8 mouse cellular contexts compared by ENCODE assay signal in the genomic region with DNA sequence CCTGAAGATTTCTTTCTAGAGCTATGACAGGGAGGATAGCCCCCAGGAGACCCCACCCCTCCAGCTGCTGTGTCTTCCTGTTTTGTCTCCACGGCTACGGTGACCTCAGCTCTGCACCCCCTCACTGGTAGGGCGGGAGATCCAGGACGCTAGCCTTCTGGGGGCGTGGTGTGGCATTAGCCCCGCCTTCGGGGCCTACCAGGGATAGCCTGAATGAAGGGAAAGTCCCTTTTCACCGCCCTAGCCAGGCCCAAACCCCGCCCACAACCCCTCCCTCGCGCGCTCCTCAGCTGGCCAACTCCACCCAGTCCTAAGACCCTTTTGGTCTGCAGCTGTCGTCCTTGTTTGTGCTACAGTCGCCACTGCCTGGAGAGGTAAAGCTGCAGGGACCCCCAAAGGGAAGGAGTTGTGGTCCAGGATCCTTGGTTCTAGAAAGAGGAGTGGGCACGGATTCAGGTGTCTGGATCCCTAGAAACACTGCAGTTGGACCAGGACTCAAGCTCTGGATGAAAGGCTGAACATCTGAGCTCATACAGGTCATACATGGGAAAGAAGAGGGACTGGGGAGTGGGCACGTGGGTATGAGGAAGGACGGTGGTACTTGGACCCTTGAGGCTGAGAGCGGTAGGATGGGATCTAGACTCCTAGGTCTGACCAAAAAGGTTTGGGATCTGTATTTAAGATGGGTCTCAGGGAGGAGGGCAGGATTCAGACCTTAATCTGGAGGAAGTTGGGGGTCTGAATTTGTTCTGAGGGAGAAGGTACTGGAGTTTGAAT. TPM values are rescaled to one million over a fixed set of nuclear protein-coding genes. Genes with fewer than 3 reads are reported as not detected.
DNase-seq lines count a peak whose midpoint lies in the region; ATAC-seq lines count a peak whose summit lies in the region.

No protein-coding gene starts in this region.

- H3K27me3 ChIP-seq in forebrain, embryonic 10.5 days (ENCODE audit: poor library complexity, severe bottlenecking): no peaks in the 10 kb centered on the region
- no peaks in the 10 kb centered on the region for H3K27me3 ChIP-seq in heart, embryonic 15.5 days
- no peaks in the 10 kb centered on the region for H3K27me3 ChIP-seq in liver, embryonic 13.5 days
- H3K27me3 ChIP-seq in stomach, embryonic 14.5 days (ENCODE audit: control insufficient read depth, insufficient read depth, low read length): no peaks in the 10 kb centered on the region

- peak; percentile 88 for ATAC-seq in heart, embryonic 15.5 days (replicated peaks; ENCODE audit: insufficient number of reproducible peaks, insufficient read depth, low FRiP score, low read depth)
- ATAC-seq in liver, embryonic 13.5 days (ENCODE audit: low read depth): peak; percentile 81
- ATAC-seq in stomach, embryonic 14.5 days (ENCODE audit: insufficient number of reproducible peaks, insufficient read depth, low FRiP score, low read depth): peak; percentile 88

- DNase-seq in CD4-positive, CD25-positive, alpha-beta regulatory T cell, adult 2 months (ENCODE audit: low read depth, low spot score): peak; percentile 88
- peak; percentile 80 for DNase-seq in brain, embryonic 18.5 days (ENCODE audit: low read depth, low spot score)
- DNase-seq in forebrain, embryonic 10.5 days (ENCODE audit: extremely low spot score, low spot score): peak; percentile 97
- DNase-seq in kidney, postnatal 14 days: peak; percentile 97
- peak; percentile 82 for DNase-seq in liver, embryonic 13.5 days
- peak; percentile 97 for DNase-seq in natural killer cell, adult 2 months (ENCODE audit: low spot score in 2 of 2)

- peaks cover 48% of the 10 kb centered on the region for H3K4me1 ChIP-seq in forebrain, embryonic 10.5 days
- H3K4me1 ChIP-seq in heart, embryonic 15.5 days (replicated peaks): peaks cover 37% of the 10 kb centered on the region
- peaks cover 64% of the 10 kb centered on the region for H3K4me1 ChIP-seq in liver, embryonic 13.5 days (replicated peaks)
- peaks cover 29% of the 10 kb centered on the region; the same call in 1 of the 2 replicates for H3K4me1 ChIP-seq in stomach, embryonic 14.5 days (ENCODE audit: control insufficient read depth, insufficient read depth, low read length)

- WGBS in forebrain, embryonic 10.5 days: 1% methylated on average over 18 of the region's 18 CpGs
- WGBS in heart, embryonic 15.5 days: under 1% methylated on average over 18 of the region's 18 CpGs
- WGBS in liver, embryonic 13.5 days (ENCODE audit: insufficient replicate concordance): 2% methylated on average over 18 of the region's 18 CpGs
- 0% methylated on average over 18 of the region's 18 CpGs for WGBS in stomach, embryonic 14.5 days

- peak overlapping the region; percentile 74 for H3K9ac ChIP-seq in heart, embryonic 15.5 days
- peak overlapping the region; percentile 49 for H3K9ac ChIP-seq in liver, embryonic 13.5 days
- peak overlapping the region; percentile 55 for H3K9ac ChIP-seq in stomach, embryonic 14.5 days (replicated peaks; ENCODE audit: low read depth, low read length)

- H3K4me3 ChIP-seq in forebrain, embryonic 10.5 days: peak overlapping the region; percentile 55
- peak overlapping the region; percentile 68 for H3K4me3 ChIP-seq in heart, embryonic 15.5 days
- peak overlapping the region; percentile 43 for H3K4me3 ChIP-seq in liver, embryonic 13.5 days (replicated peaks)
- peak overlapping the region; percentile 54 for H3K4me3 ChIP-seq in stomach, embryonic 14.5 days (ENCODE audit: low read depth, low read length)

- H3K4me2 ChIP-seq in heart, embryonic 15.5 days: peak overlapping the region; percentile 65
- H3K4me2 ChIP-seq in liver, embryonic 13.5 days: peak overlapping the region; percentile 61
- H3K4me2 ChIP-seq in stomach, embryonic 14.5 days (replicated peaks; ENCODE audit: low read depth, low read length): peak overlapping the region; percentile 73

- H3K9me3 ChIP-seq in forebrain, embryonic 10.5 days: no peaks in the 10 kb centered on the region
- no peaks in the 10 kb centered on the region for H3K9me3 ChIP-seq in heart, embryonic 15.5 days (replicated peaks)
- H3K9me3 ChIP-seq in liver, embryonic 13.5 days (replicated peaks): no peaks in the 10 kb centered on the region
- H3K9me3 ChIP-seq in stomach, embryonic 14.5 days (ENCODE audit: control insufficient read depth, low read depth, low read length): no peaks in the 10 kb centered on the region

- peaks cover 14% of the 10 kb centered on the region for H3K36me3 ChIP-seq in forebrain, embryonic 10.5 days (replicated peaks)
- peaks cover 14% of the 10 kb centered on the region; the same call in 1 of the 2 replicates for H3K36me3 ChIP-seq in heart, embryonic 15.5 days
- H3K36me3 ChIP-seq in liver, embryonic 13.5 days: no peaks in the 10 kb centered on the region
- H3K36me3 ChIP-seq in stomach, embryonic 14.5 days (ENCODE audit: control insufficient read depth, insufficient read depth, low read length): peaks cover 8% of the 10 kb centered on the region; the same call in 1 of the 2 replicates

- peak overlapping the region; percentile 86 for H3K27ac ChIP-seq in forebrain, embryonic 10.5 days
- H3K27ac ChIP-seq in heart, embryonic 15.5 days: peak overlapping the region; percentile 88
- 0 out of 2 replicates have a peak overlapping the region, but pooled peaks have one; percentile 34 for H3K27ac ChIP-seq in liver, embryonic 13.5 days
- peak overlapping the region; percentile 97 for H3K27ac ChIP-seq in stomach, embryonic 14.5 days (ENCODE audit: low read length)

RNA-seq across cellular contexts. Expression of a gene that starts 1.5 kb away (rescaled TPM):
- 0.71 and 1.2 TPM in 2 replicates for polyA plus RNA-seq in forebrain, embryonic 10.5 days (2016; fragmentation: Nextera tagmentation; extraction: Ambion mirVana)
- 0.25 and 0.30 TPM in 2 replicates for polyA plus RNA-seq in heart, embryonic 15.5 days (2015; fragmentation: Nextera tagmentation; extraction: Ambion mirVana)
- polyA plus RNA-seq in liver, embryonic 13.5 days (2015; fragmentation: Nextera tagmentation; extraction: Ambion mirVana): 0.03 and 0.52 TPM in 2 replicates
- polyA plus RNA-seq in stomach, embryonic 14.5 days (2014; fragmentation: Nextera tagmentation; extraction: Ambion mirVana): 0.39 and 0.75 TPM in 2 replicates

RNA-seq across cellular contexts. Expression of a gene that starts 1.6 kb away (rescaled TPM):
- polyA plus RNA-seq in forebrain, embryonic 10.5 days (2016; fragmentation: Nextera tagmentation; extraction: Ambion mirVana): 20.9 and 25.0 TPM in 2 replicates
- polyA plus RNA-seq in heart, embryonic 15.5 days (2015; fragmentation: Nextera tagmentation; extraction: Ambion mirVana): 182 and 204 TPM in 2 replicates
- 13.5 and 16.4 TPM in 2 replicates for polyA plus RNA-seq in liver, embryonic 13.5 days (2015; fragmentation: Nextera tagmentation; extraction: Ambion mirVana)
- 204 and 212 TPM in 2 replicates for polyA plus RNA-seq in stomach, embryonic 14.5 days (2014; fragmentation: Nextera tagmentation; extraction: Ambion mirVana)

RNA-seq across cellular contexts. Expression of a gene that starts 40.9 kb away (rescaled TPM):
- not detected in 2 replicates for polyA plus RNA-seq in forebrain, embryonic 10.5 days (2016; fragmentation: Nextera tagmentation; extraction: Ambion mirVana)
- polyA plus RNA-seq in heart, embryonic 15.5 days (2015; fragmentation: Nextera tagmentation; extraction: Ambion mirVana): not detected in 2 replicates
- 0.08 and 0.13 TPM in 2 replicates for polyA plus RNA-seq in liver, embryonic 13.5 days (2015; fragmentation: Nextera tagmentation; extraction: Ambion mirVana)
- polyA plus RNA-seq in stomach, embryonic 14.5 days (2014; fragmentation: Nextera tagmentation; extraction: Ambion mirVana): not detected in 2 replicates

RNA-seq across cellular contexts. Expression of a gene that starts 42.3 kb away (rescaled TPM):
- 1.7 and 2.2 TPM in 2 replicates for polyA plus RNA-seq in forebrain, embryonic 10.5 days (2016; fragmentation: Nextera tagmentation; extraction: Ambion mirVana)
- 0.10 and 0.44 TPM in 2 replicates for polyA plus RNA-seq in heart, embryonic 15.5 days (2015; fragmentation: Nextera tagmentation; extraction: Ambion mirVana)
- polyA plus RNA-seq in liver, embryonic 13.5 days (2015; fragmentation: Nextera tagmentation; extraction: Ambion mirVana): not detected in 2 replicates
- polyA plus RNA-seq in stomach, embryonic 14.5 days (2014; fragmentation: Nextera tagmentation; extraction: Ambion mirVana): 3.2 and 3.8 TPM in 2 replicates

Comparison
In these comparisons a context has a peak if more than half of its experiments do, and no peak if none do; other contexts are left out.
1. Peak in every context shown above with its lines: DNase-seq, ATAC-seq, H3K4me3 ChIP-seq and H3K27ac ChIP-seq.
2. H3K27ac ChIP-seq: peak in every context shown above with its lines; median percentile 97 in stomach, embryonic 14.5 days; 88 in heart, embryonic 15.5 days; 86 in forebrain, embryonic 10.5 days; 34 in liver, embryonic 13.5 days.